Mouse (Mus musculus): ENCODE results near the gene Olfr560.

Gene Olfr560

GRCm38 (mm10) chr7:102759266-102759665 lies at the start of gene Olfr560, which contains the start of gene Olfr78:
TSS of gene Olfr560 (minus strand) at chr7:102759366.
TSS of gene Olfr78 (minus strand) at chr7:102759471.
- no peak for DNase-seq

- no peak for DNase-seq
These were observed 44.0 kb upstream of the Olfr560 start, which contains the start of gene Olfr564 for GRCm38 (mm10) chr7:102803180-102803579. TSS of gene Olfr564 (plus strand) at chr7:102803480.

GRCm38 (mm10) chr7:102770921-102771320 lies 11.8 kb upstream of the Olfr560 start, which contains the start of gene Olfr561:
TSS of gene Olfr561 (plus strand) at chr7:102771221.
- DNase-seq, result no peak

- DNase-seq, result no peak
These were observed 7.1 kb downstream of the Olfr560 start for GRCm38 (mm10) chr7:102752086-102752485.

GRCm38 (mm10) chr7:102737705-102738104 lies 21.5 kb downstream of the Olfr560 start:
- DNase-seq, result no peak

GRCm38 (mm10) chr7:102733793-102734192 lies 25.4 kb downstream of the Olfr560 start:
- DNase-seq, result no peak

- no peak for DNase-seq
These were observed 31.8 kb downstream of the Olfr560 start, which contains the start of gene Olfr559 for GRCm38 (mm10) chr7:102727391-102727790. TSS of gene Olfr559 (minus strand) at chr7:102727491.

- no peak for DNase-seq
These were observed 40.2 kb downstream of the Olfr560 start, which contains the start of gene Olfr33 for GRCm38 (mm10) chr7:102718970-102719369. TSS of gene Olfr33 (minus strand) at chr7:102719070.

GRCm38 (mm10) chr7:102701915-102702314 lies 57.3 kb downstream of the Olfr560 start, which contains the start of gene Olfr558:
TSS of gene Olfr558 (plus strand) at chr7:102702215.
- DNase-seq, result no peak

Data from retina, postnatal 1 day (tissue).